Mouse (Mus musculus): ENCODE measurements around the gene Hhipl1.

GRCm38 (mm10) chr12:108311741-108312290 lies 5.7 kb downstream of the Hhipl1 start:
- no peak for TF ChIP-seq POLR2A (IDR thresholded peaks at IDR 0.05; ENCODE audit: control insufficient read depth, low read depth, low read length)
- TF ChIP-seq CTCF (IDR thresholded peaks at IDR 0.05; ENCODE audit: control insufficient read depth, insufficient read depth, insufficient replicate concordance, low read depth, low read length) = no peak
